Mouse (Mus musculus): Measurements from ENCODE around the gene Flt4. TPM values are rescaled to one million over a fixed set of nuclear protein-coding genes. Genes with fewer than 3 reads are reported as not detected.

The Flt4 gene
- total RNA-seq, 2 experiments from 2014 or later, result 2.2 to 2.5 TPM

DNA sequence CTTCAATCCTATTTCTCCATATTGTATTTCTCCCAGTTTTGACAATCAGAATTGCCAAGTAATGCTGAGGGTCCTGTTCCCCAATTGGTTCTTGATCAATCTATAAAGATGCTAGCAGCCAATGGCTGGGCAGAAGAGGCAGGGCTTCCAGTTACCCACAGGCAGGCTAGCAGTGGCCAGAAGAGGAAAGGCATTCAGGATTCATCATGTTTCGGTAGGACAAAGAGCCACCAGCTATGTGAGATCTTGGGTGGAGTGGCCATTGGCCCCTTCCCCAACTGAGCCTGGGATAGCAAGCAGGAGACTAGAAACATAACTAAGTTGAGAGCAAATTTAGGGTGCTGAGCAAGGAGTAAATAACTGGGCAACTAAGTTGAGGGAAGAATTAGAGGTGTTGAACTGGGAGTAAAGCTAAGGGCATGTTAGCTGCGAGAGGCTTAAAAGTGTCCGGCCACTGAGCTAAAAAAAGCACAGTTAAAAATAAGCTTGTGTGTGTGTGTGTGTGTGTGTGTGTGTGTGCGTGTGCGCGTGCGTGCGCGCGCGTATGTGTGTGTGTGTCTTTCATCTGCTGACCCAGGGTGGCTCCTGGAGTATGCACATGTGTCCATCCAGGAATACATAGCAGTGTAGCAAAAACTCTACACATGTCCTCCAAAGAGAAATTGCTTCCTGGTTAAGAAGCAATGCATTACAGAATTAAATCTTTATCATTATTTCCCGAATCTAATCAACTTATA lies 75.3 kb downstream of the Flt4 start:
- DNase-seq (ENCODE audit: low spot score in 2 of 2), result no peak
- intact Hi-C loops (cut with DNase I), result no loop called here

DNA sequence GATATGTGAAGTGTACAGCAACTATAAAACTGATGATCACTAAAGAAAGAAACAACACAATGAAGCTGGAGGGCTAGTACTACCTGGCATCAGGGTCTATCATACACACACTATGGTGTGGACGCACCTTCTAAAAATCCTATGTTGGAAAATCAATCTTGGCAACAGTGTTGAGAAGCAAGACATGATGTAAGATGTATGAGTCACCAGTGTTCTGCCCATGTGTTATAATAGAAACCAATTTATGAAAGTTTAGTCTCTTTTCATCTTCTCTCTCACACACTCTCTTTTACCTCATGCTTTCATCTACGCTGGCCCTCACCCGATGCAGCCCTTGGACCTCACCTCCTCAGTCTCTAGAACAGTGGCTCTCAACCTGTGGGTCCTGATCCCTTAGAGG lies 86.0 kb downstream of the Flt4 start:
- no peak for DNase-seq (ENCODE audit: low spot score in 2 of 2)
- intact Hi-C loops (cut with DNase I), result no loop called here

DNA sequence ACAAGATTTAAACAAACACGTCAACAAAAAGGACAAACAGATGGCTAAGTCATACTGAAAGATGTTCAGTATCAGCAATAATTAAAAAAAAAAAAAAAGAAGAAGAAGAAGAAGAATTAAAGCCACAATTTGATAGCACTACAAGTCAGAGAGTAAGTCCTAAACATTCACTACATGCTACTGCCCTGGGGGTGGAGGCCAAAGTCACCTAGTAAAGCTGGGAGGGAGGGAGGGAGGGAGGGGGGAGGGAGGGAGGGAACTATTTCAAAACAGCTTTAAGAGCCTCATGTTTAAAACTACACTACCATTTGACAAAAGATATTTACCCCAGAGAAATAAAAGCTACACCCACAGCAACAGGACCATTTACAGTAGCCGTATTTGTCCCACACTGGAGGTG lies 86.6 kb downstream of the Flt4 start:
- intact Hi-C loops (cut with DNase I), result no loop called here
- DNase-seq (ENCODE audit: low spot score in 2 of 2), result no peak

DNA sequence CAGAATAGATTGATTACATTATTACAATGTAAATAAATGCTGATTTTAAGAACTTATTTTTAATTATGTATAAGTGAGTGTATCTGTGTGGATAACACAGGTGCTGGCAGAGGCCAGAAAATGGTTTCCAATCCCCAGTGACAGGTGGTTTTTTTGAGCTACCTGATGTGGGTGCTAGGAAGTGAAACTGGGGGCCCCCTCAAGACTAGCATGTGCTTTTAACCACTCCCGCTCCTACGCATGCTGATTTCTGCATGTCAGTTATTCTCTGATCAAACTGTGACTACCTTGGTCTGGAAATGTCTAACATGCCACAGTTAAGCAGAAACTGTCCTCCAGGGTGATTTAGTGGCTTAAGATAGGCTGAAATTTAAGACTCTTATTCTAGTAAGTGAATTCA lies 87.4 kb downstream of the Flt4 start:
- no peak for DNase-seq (ENCODE audit: low spot score in 2 of 2)
- intact Hi-C loops (cut with DNase I), result no loop called here

DNA sequence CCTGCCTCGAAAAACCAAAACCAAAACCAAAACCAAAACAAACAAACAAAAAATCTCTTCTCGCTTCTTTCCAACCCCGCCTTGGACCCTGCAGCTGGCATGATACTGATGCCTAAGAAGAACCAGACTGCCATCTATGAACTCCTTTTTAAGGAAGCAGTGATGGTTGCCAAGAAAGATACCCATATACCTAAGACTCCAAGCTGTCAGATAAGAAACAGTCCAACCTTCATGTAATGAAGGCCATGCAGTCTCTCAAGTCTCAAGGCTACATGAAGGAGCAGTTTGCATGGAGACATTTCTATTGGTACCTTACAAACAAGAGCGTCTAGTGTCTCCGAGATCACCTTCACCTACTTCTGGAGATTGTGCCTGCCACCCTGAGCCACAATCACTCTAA lies 88.7 kb downstream of the Flt4 start:
- DNase-seq (ENCODE audit: low spot score in 2 of 2), result no peak
- intact Hi-C loops (cut with DNase I), result no loop called here

DNA sequence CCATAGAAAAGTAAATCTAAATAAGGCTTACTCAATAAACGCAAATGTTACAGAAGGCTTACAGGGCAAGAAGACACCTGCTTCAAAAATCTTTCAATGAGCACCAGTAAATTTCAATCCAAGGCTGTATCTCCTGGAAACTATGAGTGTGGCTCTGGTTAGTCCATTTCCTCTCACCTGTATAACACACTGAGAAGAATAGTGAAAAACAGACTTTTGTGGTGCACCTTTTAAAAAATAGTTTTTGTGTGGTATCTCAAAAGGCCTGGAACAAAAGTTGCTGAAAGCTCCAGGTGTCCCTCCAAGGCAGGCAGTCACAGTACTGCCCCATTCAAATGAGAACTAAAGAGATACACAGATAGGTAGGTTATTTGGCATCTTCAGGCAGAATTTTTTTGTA lies 90.0 kb downstream of the Flt4 start:
- intact Hi-C loops (cut with DNase I), result no loop called here
- no peak for DNase-seq (ENCODE audit: low spot score in 2 of 2)

DNA sequence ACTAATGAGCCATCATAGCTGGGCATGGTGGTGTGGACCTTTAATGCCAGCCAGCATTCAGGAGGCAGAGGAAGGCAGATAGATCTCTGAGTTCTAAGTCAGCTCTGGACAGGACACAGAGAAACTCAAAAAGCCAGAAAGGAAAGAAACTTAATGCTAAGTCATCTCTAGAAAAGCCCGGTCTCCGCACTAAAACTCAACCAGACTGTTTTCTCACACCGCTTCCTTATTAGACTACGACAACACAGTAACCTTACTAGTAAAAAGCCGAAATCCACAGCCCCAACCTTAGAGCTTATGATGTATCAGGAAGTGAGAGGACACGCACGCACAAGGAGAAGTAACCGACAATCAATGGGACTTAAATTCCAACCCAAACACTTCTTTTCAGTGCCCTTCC lies 93.0 kb downstream of the Flt4 start:
- intact Hi-C loops (cut with DNase I), result no loop called here
- DNase-seq (ENCODE audit: low spot score in 2 of 2), result no peak

Other genes starting within 250 kb of the Flt4 start
- gene Olfr1389, start 186.2 kb upstream of the Flt4 start, total RNA-seq (2021), result not detected
- under 1 TPM; 0.17 to 0.48 TPM for gene Olfr1388, start 172.6 kb upstream of the Flt4 start, total RNA-seq (2021)
- not detected for gene Olfr1387, start 153.9 kb upstream of the Flt4 start, total RNA-seq (2021)
- not detected for gene Olfr1386, start 144.2 kb upstream of the Flt4 start, total RNA-seq (2021)
- gene Olfr1385, start 120.2 kb upstream of the Flt4 start, total RNA-seq (2021), result under 1 TPM in 1 of 2 experiments, not detected in 1; 0.11 TPM
- not detected for gene Olfr1384, start 102.5 kb upstream of the Flt4 start, total RNA-seq (2021)
- gene Olfr1383, start 89.6 kb upstream of the Flt4 start, total RNA-seq (2021), result not detected
- gene Olfr1382, start 81.0 kb upstream of the Flt4 start, total RNA-seq (2021), result not detected
- not detected for gene Olfr1381, start 65.8 kb upstream of the Flt4 start, total RNA-seq (2021)
- gene Olfr1380, start 52.4 kb upstream of the Flt4 start, total RNA-seq (2021), result not detected
- gene Scgb3a1, start 54.3 kb downstream of the Flt4 start, total RNA-seq (2021), result under 1 TPM in 1 of 2 experiments, not detected in 1; 0.99 TPM
- gene Cnot6, start 103.5 kb downstream of the Flt4 start, total RNA-seq (2021), result 10 to 100 TPM; 44.3 to 55.0 TPM
- gene Gfpt2, start 184.9 kb downstream of the Flt4 start, total RNA-seq (2021), result 1 to 10 TPM; 7.6 to 8.0 TPM
- 100 to 1,000 TPM; 215 to 223 TPM for gene Mapk9, start 237.5 kb downstream of the Flt4 start, total RNA-seq (2021)